Mouse (Mus musculus): Measurements from ENCODE around the gene Asic1. TPM values are rescaled to one million over a fixed set of nuclear protein-coding genes. Genes with fewer than 3 reads are reported as not detected.

The Asic1 gene
- polyA plus RNA-seq (2012; rRNA removed; ENCODE audit: low replicate concordance), result 0.64 and 0.94 TPM in 2 replicates

DNA sequence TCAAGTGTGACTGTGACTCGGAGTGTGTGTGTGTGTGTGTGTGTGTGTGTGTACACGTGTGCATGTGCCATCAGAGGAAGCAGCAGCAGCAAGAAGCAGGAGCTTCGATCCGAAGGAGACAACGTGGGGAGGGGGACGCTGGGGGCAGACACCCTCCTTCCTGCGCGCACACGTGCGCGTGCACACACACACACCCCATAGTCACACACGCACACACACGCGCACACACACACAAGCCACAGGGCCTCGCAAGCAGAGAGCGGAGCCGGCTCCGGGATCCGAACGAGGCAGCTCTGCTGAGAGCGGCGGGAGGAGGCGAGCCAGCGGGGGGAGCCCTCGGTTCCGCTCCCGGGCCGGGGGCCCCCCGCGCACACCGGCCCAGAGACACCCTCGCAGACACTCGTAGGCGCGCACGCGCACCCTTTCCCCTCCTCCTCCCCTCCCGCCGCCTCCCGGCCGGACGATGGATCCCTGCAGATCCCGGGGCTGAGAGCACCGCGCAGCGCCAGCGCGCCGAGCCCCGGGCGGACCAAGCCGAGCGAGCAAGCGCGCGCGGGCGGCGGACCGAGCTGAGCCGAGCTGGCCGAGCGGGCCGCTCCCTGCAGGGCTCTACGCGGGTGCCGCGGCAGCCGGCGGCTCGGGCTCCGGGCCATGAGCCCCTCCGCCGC is at the start of gene Asic1:
TSS of gene Asic1 (plus strand) at position 215 of the 668 bp plus-strand sequence.

DNA sequence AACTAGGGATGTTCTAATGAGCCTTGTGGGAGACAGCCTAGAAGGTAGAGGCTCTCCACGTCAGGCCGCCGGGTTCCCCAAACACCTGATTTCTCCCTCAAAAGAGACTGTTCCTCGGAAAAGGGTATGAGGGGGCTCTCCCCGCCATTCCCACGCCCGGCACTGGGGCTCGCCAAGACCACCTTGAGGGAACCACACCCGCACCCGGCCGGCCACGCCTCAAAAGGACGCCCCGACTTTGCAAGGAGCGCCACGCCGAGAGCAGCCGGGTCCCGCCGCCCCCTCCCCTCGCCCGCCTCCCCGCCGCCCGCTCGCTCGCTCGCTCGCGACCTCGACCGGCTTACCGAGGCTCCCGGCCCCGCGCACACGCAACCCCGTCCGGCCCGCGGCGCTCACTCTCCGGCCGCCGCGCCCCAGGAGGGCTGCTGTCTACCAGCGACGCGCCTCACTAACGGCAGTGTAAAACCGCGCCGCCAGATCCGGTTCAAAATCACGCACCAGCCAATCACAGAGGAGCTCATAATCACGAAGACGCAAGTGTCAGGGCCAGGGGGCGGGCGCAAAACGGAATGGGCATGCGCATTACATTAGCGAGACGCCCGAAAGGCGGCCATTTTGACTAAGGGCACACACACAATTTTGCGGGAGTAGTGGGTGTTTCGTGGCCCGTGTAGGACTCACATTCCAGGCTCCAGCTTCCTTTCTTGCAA is 18.9 kb upstream of the Asic1 start, which contains the start of gene Racgap1:
TSS of gene Racgap1 (minus strand) at position 494 of the 710 bp plus-strand sequence.

DNA sequence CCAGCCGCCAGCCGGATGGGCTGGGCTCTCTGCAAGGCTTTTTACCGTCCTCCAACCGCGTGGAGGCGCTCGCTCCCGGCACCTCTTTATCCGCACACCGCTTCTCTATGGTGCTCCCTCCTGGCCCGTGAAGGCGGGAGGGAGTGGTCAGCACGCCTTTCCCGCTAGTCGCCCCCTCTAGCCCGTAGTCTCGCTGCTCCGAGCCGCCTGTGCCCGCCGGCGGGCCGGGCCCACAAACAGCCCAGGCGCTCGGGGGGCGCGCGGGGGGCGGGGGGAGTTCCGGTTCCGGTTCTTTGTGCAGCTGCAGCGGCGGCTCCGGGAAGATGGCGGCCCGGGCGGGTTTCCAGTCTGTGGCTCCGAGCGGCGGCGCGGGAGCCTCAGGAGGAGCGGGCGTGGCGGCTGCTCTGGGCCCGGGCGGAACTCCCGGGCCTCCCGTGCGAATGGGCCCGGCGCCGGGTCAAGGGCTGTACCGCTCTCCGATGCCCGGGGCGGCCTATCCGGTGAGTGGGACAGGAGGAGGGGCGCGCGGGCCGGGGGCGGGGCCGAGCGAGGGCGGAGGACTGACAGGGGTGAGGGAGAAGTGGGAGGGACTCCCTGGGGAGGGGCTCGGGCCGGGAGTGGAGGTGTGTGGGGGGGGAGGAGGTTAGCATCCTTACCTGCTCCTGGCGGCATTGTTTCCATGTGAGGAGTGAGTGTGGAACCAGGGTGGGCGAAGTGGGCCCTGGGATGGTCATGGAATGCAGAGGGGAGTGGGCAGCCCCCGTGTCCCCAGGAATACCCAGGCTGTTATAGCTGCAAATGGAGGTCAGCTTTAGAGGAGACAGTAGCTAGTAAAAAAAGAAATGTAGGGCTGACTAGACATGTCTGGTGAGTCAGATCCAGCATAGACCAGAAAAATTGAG is 32.1 kb downstream of the Asic1 start, which contains the start of gene Smarcd1:
TSS of gene Smarcd1 (plus strand) at position 131 of the 902 bp plus-strand sequence.

DNA sequence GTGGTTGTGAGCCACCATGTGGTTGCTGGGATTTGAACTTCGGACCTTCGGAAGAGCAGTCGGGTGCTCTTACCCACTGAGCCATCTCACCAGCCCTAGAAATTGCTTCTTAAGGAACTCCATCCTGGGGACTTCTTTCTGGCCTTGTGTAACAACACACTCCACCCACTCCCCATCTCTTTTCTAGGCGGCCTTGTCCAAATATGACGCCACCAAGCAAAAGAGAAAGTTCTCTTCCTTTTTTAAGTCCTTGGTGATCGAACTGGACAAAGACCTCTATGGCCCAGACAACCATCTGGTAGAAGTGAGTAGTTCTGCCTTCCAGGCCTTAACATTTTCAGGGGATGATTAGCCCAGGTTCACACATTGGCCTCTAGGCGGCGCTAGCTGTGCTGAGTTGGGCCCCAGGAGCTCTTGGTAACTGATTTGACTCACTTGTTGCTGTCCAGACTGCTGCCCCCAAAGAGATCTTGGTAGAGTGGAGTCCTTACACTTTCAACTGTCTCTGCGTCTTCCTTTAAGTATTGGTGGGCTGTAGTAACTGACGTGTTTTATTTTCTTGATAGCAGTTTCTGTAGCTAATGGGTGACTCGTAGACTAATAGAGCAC is 35.4 kb downstream of the Asic1 start, which contains the start of gene Gm17349:
TSS of gene Gm17349 (minus strand) at position 51 of the 609 bp plus-strand sequence.

DNA sequence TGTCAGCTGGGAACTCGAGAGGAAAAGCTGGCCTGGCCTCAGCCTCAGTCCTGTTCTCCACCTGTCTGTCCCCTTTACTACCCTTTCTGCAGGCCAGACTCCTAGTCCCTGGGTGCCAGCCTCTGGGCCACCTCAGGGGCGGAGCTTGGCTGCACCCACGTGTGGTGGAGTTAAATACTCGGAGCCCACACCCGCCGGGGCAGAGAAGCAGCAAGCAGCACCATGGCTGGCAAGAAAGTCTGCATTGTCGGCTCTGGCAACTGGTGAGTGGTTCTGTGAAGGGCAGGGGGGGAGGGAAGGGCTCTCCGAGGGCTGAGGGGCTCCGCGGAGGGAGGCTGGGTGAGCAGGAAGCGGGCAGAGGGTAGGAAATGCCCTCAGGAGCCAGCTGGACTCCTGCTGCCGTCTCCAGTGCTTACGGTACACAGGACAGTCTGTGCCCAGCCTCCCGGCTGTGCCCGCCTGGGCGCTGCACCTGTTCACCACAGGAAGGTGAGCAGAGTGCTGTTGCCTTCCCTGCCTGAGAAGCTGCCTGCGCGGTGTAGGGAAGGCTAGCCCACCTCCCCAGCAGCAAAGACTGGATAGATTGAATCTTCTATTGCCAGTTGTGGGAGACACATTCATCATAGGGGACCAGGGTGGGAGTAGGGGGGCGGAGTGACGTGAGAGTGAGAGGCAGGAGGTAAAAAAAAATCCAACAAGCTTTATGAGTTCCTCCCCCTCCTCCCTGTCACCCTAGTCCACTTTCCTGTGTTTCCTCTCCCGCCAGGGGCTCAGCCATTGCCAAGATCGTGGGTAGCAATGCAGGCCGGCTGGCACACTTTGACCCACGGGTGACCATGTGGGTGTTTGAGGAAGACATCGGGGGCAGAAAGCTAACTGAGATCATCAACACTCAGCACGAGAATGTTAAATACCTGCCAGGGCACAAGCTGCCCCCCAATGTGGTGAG is 47.5 kb downstream of the Asic1 start, which contains the start of gene Gpd1:
TSS of gene Gpd1 (plus strand) at position 130 of the 949 bp plus-strand sequence.

DNA sequence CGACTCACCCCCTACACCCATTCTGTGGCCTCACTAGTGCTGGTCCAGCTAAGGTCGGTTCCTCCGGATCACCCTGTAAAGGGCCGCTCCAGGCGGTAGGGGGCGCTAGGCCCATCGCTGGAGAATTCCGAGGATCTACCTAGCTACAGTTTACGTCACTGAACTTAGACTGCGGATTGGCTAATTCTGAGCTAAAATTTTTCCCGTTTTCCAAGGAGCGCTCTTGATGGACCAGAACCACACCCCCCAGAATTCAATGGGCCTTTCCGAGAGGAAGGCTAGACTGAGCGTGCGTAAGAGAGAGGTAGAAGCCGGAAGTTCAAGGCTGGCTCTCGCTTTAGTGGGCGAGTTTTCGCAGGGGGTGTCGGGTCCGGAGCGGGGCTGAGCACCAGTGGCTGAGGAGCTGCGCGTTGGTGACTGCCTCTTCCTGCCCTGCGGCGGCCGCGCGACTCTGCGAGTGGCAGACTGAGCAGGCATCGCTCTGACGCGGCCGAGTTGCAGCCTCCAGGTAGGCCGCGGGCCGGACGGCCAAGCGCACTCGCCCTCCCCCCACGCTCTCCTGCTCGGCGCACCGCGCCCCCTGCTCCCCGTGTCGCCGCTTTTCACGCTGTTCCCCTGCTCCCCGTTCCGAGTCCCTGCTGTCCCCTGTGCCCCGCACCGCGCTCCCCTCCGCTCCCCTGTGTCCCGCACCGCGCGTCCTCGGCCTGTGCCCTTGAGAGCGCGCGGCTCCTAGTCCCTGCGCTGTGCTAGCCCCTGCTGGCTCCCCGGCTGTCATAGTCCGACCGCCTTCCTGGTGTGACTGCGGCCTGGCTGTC is 55.4 kb downstream of the Asic1 start, which contains the start of gene Cox14:
TSS of gene Cox14 (plus strand) at position 278 of the 815 bp plus-strand sequence.

Other genes starting within 250 kb of the Asic1 start
- 2.8 and 4.9 TPM in 2 replicates for gene Nckap5l, start 212.6 kb upstream of the Asic1 start, polyA plus RNA-seq (2012; rRNA removed; ENCODE audit: low replicate concordance)
- 3.6 and 6.0 TPM in 2 replicates for gene Bcdin3d, start 195.6 kb upstream of the Asic1 start, polyA plus RNA-seq (2012; rRNA removed; ENCODE audit: low replicate concordance)
- gene Faim2, start 142.2 kb upstream of the Asic1 start, polyA plus RNA-seq (2012; rRNA removed; ENCODE audit: low replicate concordance), result 0.84 and 1.6 TPM in 2 replicates
- gene Aqp2, start 91.3 kb upstream of the Asic1 start, polyA plus RNA-seq (2012; rRNA removed; ENCODE audit: low replicate concordance), result 0.22 TPM in 1 of 2 replicates, not detected in the other
- gene Aqp5, start 79.6 kb upstream of the Asic1 start, polyA plus RNA-seq (2012; rRNA removed; ENCODE audit: low replicate concordance), result 0.12 and 106 TPM in 2 replicates
- not detected in 2 replicates for gene Aqp6, start 69.0 kb upstream of the Asic1 start, polyA plus RNA-seq (2012; rRNA removed; ENCODE audit: low replicate concordance)
- gene Racgap1, start 18.7 kb upstream of the Asic1 start, polyA plus RNA-seq (2012; rRNA removed; ENCODE audit: low replicate concordance), result 6.3 and 9.2 TPM in 2 replicates
- 23.8 and 25.5 TPM in 2 replicates for gene Smarcd1, start 31.8 kb downstream of the Asic1 start, polyA plus RNA-seq (2012; rRNA removed; ENCODE audit: low replicate concordance)
- gene Gm17349, start 35.1 kb downstream of the Asic1 start, polyA plus RNA-seq (2012; rRNA removed; ENCODE audit: low replicate concordance), result 10.4 and 13.9 TPM in 2 replicates
- 405 and 543 TPM in 2 replicates for gene Gpd1, start 47.1 kb downstream of the Asic1 start, polyA plus RNA-seq (2012; rRNA removed; ENCODE audit: low replicate concordance)
- 343 and 465 TPM in 2 replicates for gene Cox14, start 55.2 kb downstream of the Asic1 start, polyA plus RNA-seq (2012; rRNA removed; ENCODE audit: low replicate concordance)
- 4.2 and 4.4 TPM in 2 replicates for gene Cers5, start 102.5 kb downstream of the Asic1 start, polyA plus RNA-seq (2012; rRNA removed; ENCODE audit: low replicate concordance)
- gene Lima1, start 205.1 kb downstream of the Asic1 start, polyA plus RNA-seq (2012; rRNA removed; ENCODE audit: low replicate concordance), result 25.0 and 29.7 TPM in 2 replicates